Mouse (Mus musculus) myocyte (in vitro differentiated cells): ENCODE measurements around the gene Ppil2. TPM values are rescaled to one million over a fixed set of nuclear protein-coding genes. Genes with fewer than 3 reads are reported as not detected.

ENCODE experiments used
- H3K27me3 ChIP-seq: one replicate; pipeline ENCODE4 v1.6.1; 2011; ENCODE audit not compliant: control insufficient read depth, insufficient read depth, insufficient read length
- H3K36me3 ChIP-seq: one replicate; pipeline ENCODE4 v1.6.1; 2011; ENCODE audit not compliant: control insufficient read depth, insufficient read depth
- H3K4me2 ChIP-seq: one replicate; pipeline ENCODE4 v1.6.1; 2011; ENCODE audit warnings: low read depth, control low read depth
- H3K4me3 ChIP-seq: one replicate; pipeline ENCODE4 v1.5.1; 2011; ENCODE audit warnings: mild to moderate bottlenecking, control low read depth, moderate library complexity
- H3K79me2 ChIP-seq: one replicate; pipeline ENCODE4 v1.6.1; 2011; ENCODE audit not compliant: control insufficient read depth, insufficient read depth
- H3ac ChIP-seq: one replicate; pipeline ENCODE4 v1.6.1; 2011; ENCODE audit not compliant: control insufficient read depth, insufficient read length
- CEBPB ChIP-seq: IDR thresholded peaks from 2 replicates; pipeline ENCODE4 v1.6.1; 2011; ENCODE audit warnings: mild to moderate bottlenecking, moderate library complexity; ENCODE audit not compliant: poor library complexity, insufficient read depth, severe bottlenecking
- E2F4 ChIP-seq: IDR thresholded peaks from one replicate; pipeline ENCODE4 v1.6.1; 2011; ENCODE audit warnings: mild to moderate bottlenecking, control low read depth, moderate library complexity; ENCODE audit not compliant: insufficient read depth
- MAX ChIP-seq: IDR thresholded peaks from one replicate; pipeline ENCODE4 v1.6.1; 2011; ENCODE audit warnings: low read depth, mild to moderate bottlenecking, control low read depth
- MYOD1 ChIP-seq, 3 experiments: IDR thresholded peaks; one replicate each; pipeline ENCODE4 v1.6.1; 2011; ENCODE audit warnings: control low read depth in 2 of 3, low read depth in 2 of 3, mild to moderate bottlenecking in 2 of 3, moderate library complexity in 1 of 3; ENCODE audit not compliant: insufficient read length in 2 of 3, control insufficient read depth in 1 of 3
- MYOG ChIP-seq, 3 experiments: IDR thresholded peaks; one replicate each; pipeline ENCODE4 v1.6.1; 2011; ENCODE audit warnings: control low read depth in 2 of 3, low read depth in 2 of 3, mild to moderate bottlenecking in 2 of 3; ENCODE audit not compliant: insufficient read length in 2 of 3, control insufficient read depth in 1 of 3, insufficient read depth in 1 of 3
- POLR2A ChIP-seq: IDR thresholded peaks from one replicate; pipeline ENCODE4 v1.6.1; 2011; ENCODE audit warnings: low read depth, mild to moderate bottlenecking, control low read depth, moderate library complexity; ENCODE audit not compliant: insufficient read length
- POLR2AphosphoS2 ChIP-seq: IDR thresholded peaks from one replicate; pipeline ENCODE4 v1.6.1; 2011; ENCODE audit warnings: low read depth, control low read depth; ENCODE audit not compliant: insufficient read length
- REST ChIP-seq: IDR thresholded peaks from one replicate; pipeline ENCODE4 v1.6.1; 2011; ENCODE audit warnings: mild to moderate bottlenecking, control low read depth, moderate library complexity; ENCODE audit not compliant: insufficient read depth, insufficient read length
- SRF ChIP-seq: IDR thresholded peaks from one replicate; pipeline ENCODE4 v1.6.1; 2011; ENCODE audit warnings: low read depth; ENCODE audit not compliant: control insufficient read depth, insufficient read length
- TCF12 ChIP-seq: IDR thresholded peaks from one replicate; pipeline ENCODE4 v1.6.1; 2011; ENCODE audit warnings: mild to moderate bottlenecking, control low read depth; ENCODE audit not compliant: poor library complexity, insufficient read depth, severe bottlenecking
- TCF3 ChIP-seq: IDR thresholded peaks from one replicate; pipeline ENCODE4 v1.6.1; 2011; ENCODE audit warnings: low read depth, control low read depth; ENCODE audit not compliant: insufficient read length
- USF1 ChIP-seq: IDR thresholded peaks from one replicate; pipeline ENCODE4 v1.6.1; 2011; ENCODE audit warnings: low read depth, mild to moderate bottlenecking, control low read depth, moderate library complexity
- polyA plus RNA-seq: library from polyadenylated mRNA; unstranded; fragments of >200 nt; fragmentation: generic; extraction: Trizol; gene quantifications from one replicate; pipeline ENCODE4 v1.2.1, GENCODE M21; 2012; ENCODE audit warnings: missing spikeins

Ppil2 gene
- polyA plus RNA-seq, 1 experiment = 48.5 TPM

DNA sequence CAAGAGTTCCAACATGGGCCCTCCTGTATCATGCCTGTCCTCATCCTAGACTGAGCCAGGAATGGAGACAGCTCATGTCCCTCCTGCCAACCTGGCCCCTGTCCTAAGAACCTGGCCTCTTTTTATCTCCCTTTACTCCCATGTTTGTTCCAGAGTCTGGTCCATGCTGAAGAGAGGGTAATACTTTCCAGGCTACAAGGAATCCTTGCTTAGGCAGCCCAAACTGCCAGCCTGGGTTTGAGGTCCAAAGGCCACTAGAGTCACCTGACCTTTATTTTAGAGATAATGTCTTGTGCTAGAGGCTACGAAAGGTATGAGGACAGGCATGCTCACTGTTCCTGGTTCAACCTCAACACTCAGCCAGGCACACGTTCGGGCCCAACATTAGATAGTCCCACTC, 14.1 kb downstream of the Ppil2 start:
- TF ChIP-seq CEBPB (no peak), MAX (no peak), USF1 (no peak), E2F4 (no peak), TCF12 (no peak), MYOG (IDR thresholded peaks at IDR 0.05; ENCODE audit: control insufficient read depth in 1 of 3, insufficient read depth in 1 of 3, insufficient read length in 2 of 3, low read depth in 2 of 3) (no peak), REST (no peak), POLR2A (no peak), MYOD1 (IDR thresholded peaks at IDR 0.05; ENCODE audit: control insufficient read depth in 1 of 3, insufficient read length in 2 of 3, low read depth in 2 of 3) (no peak)
- H3K79me2 ChIP-seq = no peaks in the 10 kb centered on the region
- H3K27me3 ChIP-seq = no peaks in the 10 kb centered on the region
- no peak overlapping the region for H3ac ChIP-seq
- H3K4me3 ChIP-seq = no peak overlapping the region
- peaks cover 43% of the 10 kb centered on the region for H3K36me3 ChIP-seq
- H3K4me2 ChIP-seq = no peak overlapping the region

DNA sequence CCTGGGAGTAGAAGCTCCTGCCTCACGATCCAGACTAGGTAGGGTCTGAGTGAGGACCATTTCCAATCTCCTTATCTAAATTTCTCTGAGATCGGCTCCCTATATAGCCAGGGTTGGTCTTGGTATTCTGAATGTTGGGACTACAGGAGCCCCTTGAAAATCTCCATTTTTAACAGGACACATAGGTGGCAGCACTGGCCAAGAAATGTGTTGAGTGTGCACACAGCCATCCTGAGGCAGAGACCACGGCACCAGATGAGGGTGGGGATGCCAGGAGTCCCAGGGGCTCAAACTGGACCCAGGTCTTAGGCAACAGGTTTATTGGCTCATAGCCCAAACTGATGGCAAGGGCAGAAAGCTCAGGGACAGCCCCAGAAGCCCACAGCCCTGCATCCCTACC, 22.7 kb downstream of the Ppil2 start:
- Histone ChIP-seq H3K27me3 (no peaks in the 10 kb centered on the region), H3K36me3 (peaks cover 23% of the 10 kb centered on the region), H3K4me3 (no peak overlapping the region), H3K79me2 (no peaks in the 10 kb centered on the region), H3ac (no peak overlapping the region), H3K4me2 (no peak overlapping the region)
- TF ChIP-seq CEBPB (no peak), REST (no peak)

DNA sequence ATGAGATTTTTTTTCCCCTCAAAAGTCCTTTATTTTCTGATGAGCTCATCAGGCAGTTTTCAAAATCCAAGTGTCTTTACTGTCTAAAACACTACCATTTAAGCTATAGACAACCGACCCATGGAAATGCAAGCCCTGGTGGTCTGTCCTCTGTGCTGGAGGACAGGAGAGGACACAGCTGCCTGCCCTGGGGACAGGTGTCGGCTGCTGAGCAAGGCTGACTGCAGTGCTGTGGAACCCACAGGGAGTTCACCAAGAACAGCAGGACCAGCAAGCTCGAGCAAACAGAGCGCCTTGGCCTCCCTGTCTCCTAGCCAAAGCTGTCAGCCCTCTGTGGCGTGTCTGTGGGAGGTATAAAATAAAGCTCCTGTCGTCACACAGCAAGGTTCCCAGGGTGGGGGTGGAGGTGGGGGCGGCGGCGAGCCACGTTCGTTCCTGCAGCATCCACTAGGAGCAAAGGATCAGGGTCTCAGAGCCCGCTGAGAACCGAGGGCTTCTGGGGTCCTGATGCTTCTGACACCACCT, 24.3 kb downstream of the Ppil2 start:
- no peak overlapping the region for H3K4me3 ChIP-seq
- H3K79me2 ChIP-seq = no peaks in the 10 kb centered on the region
- peak in 2 of 3 experiments; percentile 36 to 79 for TF ChIP-seq MYOD1 (IDR thresholded peaks at IDR 0.05; ENCODE audit: control insufficient read depth in 1 of 3, insufficient read length in 2 of 3, low read depth in 2 of 3)
- TF ChIP-seq MYOG (IDR thresholded peaks at IDR 0.05; ENCODE audit: control insufficient read depth in 1 of 3, insufficient read depth in 1 of 3, insufficient read length in 2 of 3, low read depth in 2 of 3) = peak in 1 of 3 experiments; percentile 87
- no peak for TF ChIP-seq TCF3
- H3K36me3 ChIP-seq = peaks cover 19% of the 10 kb centered on the region
- H3K27me3 ChIP-seq = no peaks in the 10 kb centered on the region
- no peak overlapping the region for H3K4me2 ChIP-seq
- H3ac ChIP-seq = no peak overlapping the region

DNA sequence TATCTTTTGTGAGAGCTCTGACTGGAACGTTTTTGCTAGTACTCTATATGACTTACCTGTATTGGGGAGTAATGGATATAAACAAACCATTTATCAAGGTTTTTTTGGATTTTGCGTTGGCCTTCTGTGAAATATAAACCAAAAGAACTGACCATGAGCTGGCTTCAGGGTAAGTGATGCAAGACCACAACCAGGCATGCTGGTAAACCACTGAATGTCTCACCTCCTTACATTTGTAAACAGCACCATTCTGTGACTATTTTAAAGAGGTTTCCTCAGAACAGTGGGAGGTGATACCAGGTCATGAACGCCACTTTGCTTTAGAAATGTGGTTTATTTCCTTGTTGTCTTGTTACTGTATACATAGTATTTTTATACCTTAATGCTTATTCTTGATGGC, 24.8 kb downstream of the Ppil2 start:
- TF ChIP-seq MAX = no peak
- no peak for TF ChIP-seq POLR2AphosphoS2
- TF ChIP-seq MYOD1 (IDR thresholded peaks at IDR 0.05; ENCODE audit: control insufficient read depth in 1 of 3, insufficient read length in 2 of 3, low read depth in 2 of 3) = no peak
- no peak for TF ChIP-seq TCF3
- TF ChIP-seq POLR2A = no peak
- no peak for TF ChIP-seq TCF12
- TF ChIP-seq USF1 = no peak
- Histone ChIP-seq H3K27me3 (no peaks in the 10 kb centered on the region), H3K36me3 (peaks cover 17% of the 10 kb centered on the region), H3ac (no peak overlapping the region), H3K4me2 (no peak overlapping the region), H3K4me3 (no peak overlapping the region), H3K79me2 (no peaks in the 10 kb centered on the region)

DNA sequence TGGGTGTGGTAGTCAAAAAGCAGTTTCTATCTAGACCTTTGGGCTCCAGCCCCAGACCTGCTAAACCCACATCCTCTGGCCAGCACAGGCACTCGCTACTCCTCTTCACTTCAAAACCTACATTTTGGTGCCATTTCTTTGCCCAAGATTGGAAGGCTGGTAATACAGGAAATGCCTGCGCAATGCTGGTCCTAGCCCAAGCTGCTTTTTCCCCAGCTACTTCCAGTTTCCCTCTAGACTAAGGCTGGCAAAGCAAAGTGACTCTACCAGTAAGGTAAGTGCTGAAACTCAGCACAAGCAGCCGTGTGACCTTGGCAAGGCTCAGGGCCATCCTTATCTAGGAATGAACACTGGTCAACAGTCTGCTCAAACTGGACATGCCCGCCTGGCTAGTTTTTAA, 25.4 kb downstream of the Ppil2 start:
- Histone ChIP-seq H3K36me3 (peaks cover 13% of the 10 kb centered on the region), H3K27me3 (no peaks in the 10 kb centered on the region)
- TF ChIP-seq REST (no peak), MYOG (IDR thresholded peaks at IDR 0.05; ENCODE audit: control insufficient read depth in 1 of 3, insufficient read depth in 1 of 3, insufficient read length in 2 of 3, low read depth in 2 of 3) (no peak), SRF (no peak), MYOD1 (IDR thresholded peaks at IDR 0.05; ENCODE audit: control insufficient read depth in 1 of 3, insufficient read length in 2 of 3, low read depth in 2 of 3) (no peak)

DNA sequence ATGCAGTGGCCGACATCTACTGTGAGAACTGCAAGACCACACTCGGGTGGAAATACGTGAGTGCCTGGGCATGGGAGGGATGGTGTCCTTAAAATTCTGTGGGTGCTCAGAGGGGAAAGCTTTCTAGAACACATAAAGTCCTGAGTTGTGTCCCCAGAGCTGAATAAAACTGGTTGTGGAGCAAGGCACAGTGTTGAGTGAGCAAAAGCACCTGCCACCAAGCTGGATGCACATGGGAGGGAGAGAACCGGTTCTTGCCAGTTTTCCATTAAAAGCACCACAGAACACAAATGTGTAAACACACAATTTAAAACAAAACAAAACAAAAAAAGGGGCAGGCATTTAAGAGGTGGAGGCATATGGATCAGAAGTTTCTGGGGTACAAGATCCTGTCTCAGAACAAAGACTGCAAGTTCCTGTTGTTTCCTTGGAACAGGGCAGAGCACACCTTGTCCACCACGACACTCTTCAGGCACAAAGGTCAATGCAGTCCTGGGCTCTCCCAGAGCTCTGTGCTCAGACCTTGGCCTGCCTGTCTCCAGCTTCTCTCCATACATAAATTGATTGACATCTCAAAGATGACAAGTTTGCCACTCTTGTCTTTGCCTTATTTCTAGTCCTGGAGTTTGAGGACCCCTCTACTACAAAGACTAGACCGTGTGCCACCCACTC, 28.8 kb downstream of the Ppil2 start:
- Histone ChIP-seq H3K27me3 (no peaks in the 10 kb centered on the region), H3ac (no peak overlapping the region), H3K36me3 (peaks cover 4% of the 10 kb centered on the region), H3K4me2 (no peak overlapping the region), H3K79me2 (no peaks in the 10 kb centered on the region), H3K4me3 (no peak overlapping the region)
- TF ChIP-seq MAX (no peak), POLR2AphosphoS2 (no peak), E2F4 (no peak), POLR2A (no peak), TCF12 (no peak), MYOG (IDR thresholded peaks at IDR 0.05; ENCODE audit: control insufficient read depth in 1 of 3, insufficient read depth in 1 of 3, insufficient read length in 2 of 3, low read depth in 2 of 3) (no peak), CEBPB (no peak), MYOD1 (IDR thresholded peaks at IDR 0.05; ENCODE audit: control insufficient read depth in 1 of 3, insufficient read length in 2 of 3, low read depth in 2 of 3) (no peak)

More for the DNA sequence above, 25.4 kb downstream of the Ppil2 start:
- no peak overlapping the region for H3K4me3 ChIP-seq
- no peak overlapping the region for H3ac ChIP-seq
- no peaks in the 10 kb centered on the region for H3K79me2 ChIP-seq
- no peak overlapping the region for H3K4me2 ChIP-seq
